Mouse (Mus musculus) liver, adult 2 months (tissue): ENCODE data around the gene Ptgdr2.

ENCODE experiments used
- CTCF ChIP-seq: fragments of 200-500 bp; IDR thresholded peaks from 2 replicates; pipeline ENCODE4 v1.5.1; 2011; ENCODE audit warnings: low read depth, low read length, control low read depth
- POLR2A ChIP-seq: fragments of 200-500 bp; IDR thresholded peaks from 2 replicates; pipeline ENCODE4 v1.6.1; 2011; ENCODE audit warnings: low read length, control low read depth; ENCODE audit not compliant: insufficient read depth; ENCODE audit errors: extremely low read depth

DNA sequence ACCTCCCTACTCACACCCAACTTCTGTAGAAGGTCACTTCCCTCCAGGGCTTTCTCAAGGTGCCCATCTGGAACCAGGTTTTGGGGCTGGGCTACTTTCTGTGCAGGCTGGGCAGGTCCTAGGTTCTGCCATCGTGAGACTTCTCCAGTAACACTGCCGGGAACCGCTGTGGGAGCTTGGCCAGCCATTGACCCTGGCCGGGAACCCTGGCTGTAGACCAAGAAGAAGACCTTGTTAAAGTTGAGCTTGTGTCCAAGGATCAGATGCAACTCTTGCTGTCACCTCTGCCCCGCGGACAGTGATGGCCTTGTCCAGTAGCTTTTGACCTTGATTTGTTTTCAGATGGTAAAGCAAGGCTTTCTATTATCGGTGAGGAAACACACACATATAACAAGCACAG lies 31.6 kb downstream of the Ptgdr2 start:
- TF ChIP-seq CTCF (no peak), POLR2A (no peak)
